ENCODE assay signal across 8 mouse cellular contexts in the genomic region with DNA sequence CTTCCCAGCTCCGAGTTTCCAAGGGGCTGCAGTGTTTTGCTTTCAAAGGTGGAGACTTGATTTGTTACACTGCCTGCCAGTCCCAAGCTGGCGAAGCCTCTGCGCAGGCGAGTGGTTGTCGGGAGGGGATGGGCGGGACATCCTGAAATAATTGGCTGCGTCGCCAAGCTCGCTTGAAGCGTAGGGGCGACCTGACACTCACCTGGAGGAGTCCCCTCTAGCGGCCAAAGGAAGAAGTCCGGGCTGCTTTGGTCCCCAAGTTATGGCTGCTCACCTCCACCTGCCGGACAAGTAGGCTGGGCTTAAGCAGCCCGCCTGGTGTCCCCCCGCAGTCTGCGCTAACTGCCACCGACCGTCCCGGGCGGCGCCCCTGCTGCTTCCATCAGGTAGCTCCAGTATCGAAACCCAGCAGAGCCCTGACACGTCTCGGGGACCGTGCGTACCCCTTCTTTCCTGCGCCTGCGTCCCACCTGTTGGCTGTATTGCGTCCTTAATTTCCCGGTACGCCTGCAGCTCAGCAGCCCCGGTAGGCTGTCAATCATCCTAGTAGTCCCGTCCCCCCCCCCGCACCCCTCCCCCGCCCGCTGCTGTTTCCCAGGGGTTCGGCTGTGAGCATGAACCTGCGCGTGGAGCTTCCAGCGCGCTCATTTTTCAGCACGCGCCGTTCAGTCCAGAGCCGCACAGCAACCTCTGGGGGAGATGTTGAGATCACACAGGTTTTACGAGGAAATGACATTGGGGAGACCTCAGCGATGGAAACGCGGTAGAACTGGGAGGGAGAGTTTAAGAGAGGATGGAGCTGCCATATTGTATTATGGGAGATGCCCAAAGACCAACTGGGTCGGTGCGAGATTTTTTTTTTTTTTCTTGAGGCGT. TPM values are rescaled to one million over a fixed set of nuclear protein-coding genes. Genes with fewer than 3 reads are reported as not detected.
DNase-seq lines count a peak whose midpoint lies in the region; ATAC-seq lines count a peak whose summit lies in the region.

A gene (plus strand): TSS at position 270 of the 876 bp plus-strand sequence.
A gene (minus strand): TSS at position 518 of the 876 bp plus-strand sequence.

- H3K36me3 ChIP-seq in forebrain, embryonic 14.5 days (ENCODE audit: control insufficient read depth, insufficient read depth, low read length): no peaks in the 10 kb centered on the region

- H3K9me3 ChIP-seq in forebrain, embryonic 14.5 days (replicated peaks; ENCODE audit: control insufficient read depth, low read length): no peaks in the 10 kb centered on the region

- H3K27me3 ChIP-seq in forebrain, embryonic 14.5 days (replicated peaks; ENCODE audit: control insufficient read depth, insufficient read depth, low read length): no peaks in the 10 kb centered on the region

- 0 out of 2 replicates have a peak, but pooled peaks cover 4% of the 10 kb centered on the region for H3K4me1 ChIP-seq in forebrain, embryonic 14.5 days (ENCODE audit: control insufficient read depth, insufficient read depth, low read length)

- WGBS in forebrain, embryonic 14.5 days: under 1% methylated on average over 53 of the region's 53 CpGs

- peak within 1 kb of the TSS; percentile 60 for H3K9ac ChIP-seq in forebrain, embryonic 14.5 days (ENCODE audit: low read length)

- H3K27ac ChIP-seq in forebrain, embryonic 14.5 days (ENCODE audit: low read depth, low read length): no peak within 1 kb of the TSS

- peak within 1 kb of the TSS; percentile 60 for H3K4me3 ChIP-seq in forebrain, embryonic 14.5 days (ENCODE audit: low read depth, low read length)

- DNase-seq in ES-CJ7 (ENCODE audit: low read depth, low spot score): peak; percentile 99
- DNase-seq in cerebellum, adult 11 months: peak; percentile 93
- DNase-seq in forebrain, embryonic 14.5 days (ENCODE audit: low spot score): peak; percentile 97
- peak; percentile 85 to 89 for DNase-seq in heart, postnatal 14 days
- peak; percentile 88 for DNase-seq in layer of hippocampus, adult 11-12 months (ENCODE audit: low spot score)
- peak; percentile 95 to 97 for DNase-seq in lung, adult 18-20 months
- DNase-seq in thymus, adult 18-20 months: peak; percentile 86 to 88

- intact Hi-C loops in heart, postnatal 14 days (cut with DNase I): loop anchor here (5.0 to 10.0 kb wide), 2 partner anchors 60 to 112 kb away; a partner anchor contains a TSS

- H3K4me2 ChIP-seq in forebrain, embryonic 14.5 days (ENCODE audit: low read length): peak within 1 kb of the TSS; percentile 94

- peak; percentile 97 for ATAC-seq in forebrain, embryonic 14.5 days
- ATAC-seq in neutrophil, adult 5-6 weeks (ENCODE audit: extremely low read depth, insufficient number of reproducible peaks, low FRiP score, poor library complexity, severe bottlenecking): peak; percentile 94

RNA-seq across cellular contexts. Expression of the first gene that starts in this region (rescaled TPM):
- 0.19 TPM in 2 replicates for polyA plus RNA-seq in forebrain, embryonic 14.5 days (2014; fragmentation: Nextera tagmentation; extraction: Ambion mirVana)
- total RNA-seq in heart, postnatal 14 days (2021): under 1 TPM in 1 of 2 experiments, not detected in 1; 0.39 TPM
- 0.47 and 1.5 TPM in 2 replicates for total RNA-seq in neutrophil, adult 5-6 weeks (2017)

RNA-seq across cellular contexts. Expression of the second gene that starts in this region (rescaled TPM):
- 5.3 and 6.4 TPM in 2 replicates for polyA plus RNA-seq in forebrain, embryonic 14.5 days (2014; fragmentation: Nextera tagmentation; extraction: Ambion mirVana)
- 10 to 100 TPM; 29.3 to 34.0 TPM for total RNA-seq in heart, postnatal 14 days (2021)
- 44.2 and 48.1 TPM in 2 replicates for total RNA-seq in neutrophil, adult 5-6 weeks (2017)
